Mouse (Mus musculus) spleen, adult 2 months (tissue): ENCODE data around the gene Gpr146. TPM values are rescaled to one million over a fixed set of nuclear protein-coding genes. Genes with fewer than 3 reads are reported as not detected.

Source experiments
- DNase-seq, 2 experiments: peaks; one replicate each; pipeline versions ENCODE4 v3.0.0 to v3.0.0-alpha.2; 2012 to 2021; ENCODE audit warnings: low spot score in 2 of 2, low read depth in 1 of 2
- H3K27ac ChIP-seq: fragments of 200-500 bp; 2 replicates; pipeline ENCODE4 v1.5.1; 2012; ENCODE audit warnings: low read length, inconsistent platforms; ENCODE audit not compliant: insufficient read depth
- H3K27me3 ChIP-seq: fragments of 200-500 bp; 2 replicates; pipeline ENCODE4 v1.6.1; 2012; ENCODE audit warnings: mild to moderate bottlenecking, moderate library complexity, low read length, inconsistent platforms; ENCODE audit not compliant: control insufficient read depth, insufficient read depth
- H3K36me3 ChIP-seq: fragments of 200-500 bp; 2 replicates; pipeline ENCODE4 v1.6.1; 2012; ENCODE audit warnings: mild to moderate bottlenecking, low read length, inconsistent platforms; ENCODE audit not compliant: control insufficient read depth, insufficient read depth
- H3K4me1 ChIP-seq: fragments of 200-500 bp; 2 replicates; pipeline ENCODE4 v1.6.1; 2011; ENCODE audit warnings: inconsistent platforms; ENCODE audit not compliant: control insufficient read depth, insufficient read depth, insufficient read length
- H3K4me3 ChIP-seq: fragments of 200-500 bp; 2 replicates; pipeline ENCODE4 v1.5.1; 2011; ENCODE audit warnings: mild to moderate bottlenecking, inconsistent platforms; ENCODE audit not compliant: insufficient read depth, insufficient read length; ENCODE audit errors: extremely low read depth
- CTCF ChIP-seq: fragments of 200-500 bp; IDR thresholded peaks from 2 replicates; pipeline ENCODE4 v1.5.1; 2011; ENCODE audit warnings: mild to moderate bottlenecking, inconsistent platforms; ENCODE audit not compliant: insufficient read depth, insufficient read length, insufficient replicate concordance; ENCODE audit errors: extremely low read depth
- POLR2A ChIP-seq: fragments of 200-500 bp; IDR thresholded peaks from 2 replicates; pipeline ENCODE4 v1.6.1; 2011; ENCODE audit warnings: low read depth, low read length, inconsistent platforms
- WGBS: fragments of 180-500 bp; shearing (Covaris S2); methylation state at CpG from one replicate; pipeline ENCODE4 v1.1.7; 2018; 5-methylcytosine and 5-hydroxymethylcytosine counted together
- polyA plus RNA-seq: library from polyadenylated mRNA; depleted of rRNA; stranded (reverse); fragments of >200 nt; gene quantifications from 2 replicates; pipeline ENCODE4 v1.2.3, GENCODE M21; 2012

The Gpr146 gene
- polyA plus RNA-seq, 1 experiment = 32.2 TPM

GRCm38 (mm10) chr5:139411665-139412314 is 34.3 kb downstream of the Gpr146 start:
- DNase-seq = no peak
- H3K4me1 ChIP-seq = peaks cover 5% of the 10 kb centered on the region; the same call in 1 of the 2 replicates
- no peaks in the 10 kb centered on the region for H3K36me3 ChIP-seq
- no peak overlapping the region for H3K4me3 ChIP-seq
- no peaks in the 10 kb centered on the region for H3K27me3 ChIP-seq
- TF ChIP-seq CTCF = no peak
- no peak for TF ChIP-seq POLR2A
- H3K27ac ChIP-seq = no peak overlapping the region
- WGBS = 83% methylated on average over 15 of the region's 15 CpGs

GRCm38 (mm10) chr5:139413545-139413944 is 36.0 kb downstream of the Gpr146 start:
- DNase-seq = no peak
- no peak overlapping the region for H3K27ac ChIP-seq
- no peaks in the 10 kb centered on the region for H3K4me1 ChIP-seq
- WGBS = 92% methylated on average over 4 of the region's 4 CpGs
- H3K36me3 ChIP-seq = no peaks in the 10 kb centered on the region
- H3K27me3 ChIP-seq = no peaks in the 10 kb centered on the region
- no peak for TF ChIP-seq CTCF
- no peak for TF ChIP-seq POLR2A
- H3K4me3 ChIP-seq = no peak overlapping the region

- TF ChIP-seq POLR2A (no peak), CTCF (no peak)
- WGBS = 92% methylated on average over 5 of the region's 5 CpGs
- no peaks in the 10 kb centered on the region for H3K4me1 ChIP-seq
- H3K27ac ChIP-seq = no peak overlapping the region
- H3K36me3 ChIP-seq = no peaks in the 10 kb centered on the region
- no peaks in the 10 kb centered on the region for H3K27me3 ChIP-seq
- no peak overlapping the region for H3K4me3 ChIP-seq
- DNase-seq = no peak
Measured at GRCm38 (mm10) chr5:139415001-139415400, 37.5 kb downstream of the Gpr146 start.

- no peak for DNase-seq
- no peak for TF ChIP-seq POLR2A
- no peak for TF ChIP-seq CTCF
- Histone ChIP-seq H3K27me3 (no peaks in the 10 kb centered on the region), H3K36me3 (no peaks in the 10 kb centered on the region), H3K27ac (no peak overlapping the region), H3K4me1 (no peaks in the 10 kb centered on the region), H3K4me3 (no peak overlapping the region)
- 93% methylated on average over 4 of the region's 4 CpGs for whole genome bisulfite sequencing
Measured at GRCm38 (mm10) chr5:139416942-139417341, 39.4 kb downstream of the Gpr146 start.

- Histone ChIP-seq H3K4me1 (no peaks in the 10 kb centered on the region), H3K27me3 (no peaks in the 10 kb centered on the region), H3K27ac (no peak overlapping the region), H3K36me3 (no peaks in the 10 kb centered on the region), H3K4me3 (no peak overlapping the region)
- 88% methylated on average over 2 of the region's 3 CpGs for WGBS
- TF ChIP-seq POLR2A = no peak
- no peak for TF ChIP-seq CTCF
- no peak for DNase-seq
Measured at GRCm38 (mm10) chr5:139417480-139417879, 40.0 kb downstream of the Gpr146 start.

- Histone ChIP-seq H3K27me3 (no peaks in the 10 kb centered on the region), H3K36me3 (no peaks in the 10 kb centered on the region), H3K4me1 (no peaks in the 10 kb centered on the region), H3K27ac (no peak overlapping the region), H3K4me3 (no peak overlapping the region)
- TF ChIP-seq CTCF (no peak), POLR2A (no peak)
- WGBS = 60% methylated on average over 2 of the region's 2 CpGs
- DNase-seq = no peak
Measured at GRCm38 (mm10) chr5:139418110-139418509, 40.6 kb downstream of the Gpr146 start.

- H3K36me3 ChIP-seq = no peaks in the 10 kb centered on the region
- 15% methylated on average over 3 of the region's 3 CpGs for WGBS
- no peaks in the 10 kb centered on the region for H3K4me1 ChIP-seq
- TF ChIP-seq CTCF (no peak), POLR2A (no peak)
- no peak overlapping the region for H3K4me3 ChIP-seq
- H3K27me3 ChIP-seq = no peaks in the 10 kb centered on the region
- H3K27ac ChIP-seq = no peak overlapping the region
- DNase-seq = no peak
Measured at GRCm38 (mm10) chr5:139418633-139419032, 41.1 kb downstream of the Gpr146 start.
